Mouse (Mus musculus) erythroblast, embryonic 14.5 days (primary cell): ENCODE data around the gene Asic1.
A peak's percentile ranks its signal among the peaks of the same experiment; 100 is the strongest.

Source experiments
- GATA1 ChIP-seq: IDR thresholded peaks from 2 replicates; pipeline ENCODE4 v1.6.1; 2012; ENCODE audit warnings: low read length, inconsistent platforms, mixed read lengths
- TAL1 ChIP-seq: IDR thresholded peaks from 3 replicates; pipeline ENCODE4 v1.6.1; 2012; ENCODE audit warnings: low read length, inconsistent platforms, mixed read lengths

DNA sequence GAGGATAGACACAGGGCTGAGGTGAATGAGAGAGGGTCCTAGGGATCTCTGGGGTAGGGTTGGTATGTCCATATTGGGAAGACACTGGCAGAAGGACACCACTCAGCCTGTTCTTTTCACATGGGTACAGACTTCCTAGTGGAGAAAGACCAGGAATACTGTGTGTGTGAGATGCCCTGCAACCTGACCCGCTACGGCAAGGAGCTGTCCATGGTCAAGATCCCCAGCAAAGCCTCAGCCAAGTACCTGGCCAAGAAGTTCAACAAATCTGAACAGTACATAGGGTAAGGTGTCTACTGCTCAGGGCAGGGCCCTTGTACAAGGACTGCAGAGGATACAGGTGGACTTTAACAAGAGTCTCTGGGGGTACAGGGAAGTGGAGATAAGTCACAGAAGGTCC lies 27.1 kb downstream of the Asic1 start:
- TF ChIP-seq TAL1 (0 out of 3 replicates have a peak, but pooled peaks have one; percentile 4), GATA1 (no peak)
